Mouse (Mus musculus) kidney, postnatal 36 days (tissue): ENCODE measurements around the gene Glis2.

ENCODE experiments used
- DNase-seq, 2 experiments: peaks; one replicate each; pipeline ENCODE4 v3.0.0; 2021 to 2022; ENCODE audit warnings: mixed read lengths in 2 of 2

Gene Glis2

GRCm38 (mm10) chr16:4604293-4604837 is 9.9 kb downstream of the Glis2 start:
- peak; percentile 70 to 76 for DNase-seq

GRCm38 (mm10) chr16:4605514-4606131 is 11.1 kb downstream of the Glis2 start:
- DNase-seq: peak in 1 of 2 experiments; percentile 65

GRCm38 (mm10) chr16:4606431-4607084 is 12.0 kb downstream of the Glis2 start:
- peak; percentile 79 to 83 for DNase-seq

- peak; percentile 87 to 93 for DNase-seq
Observed at GRCm38 (mm10) chr16:4607818-4608531, 13.5 kb downstream of the Glis2 start.

- DNase-seq: peak in 1 of 2 experiments; percentile 54
Observed at GRCm38 (mm10) chr16:4608532-4609059, 14.1 kb downstream of the Glis2 start.

GRCm38 (mm10) chr16:4611193-4611592 is 16.7 kb downstream of the Glis2 start:
- no peak for DNase-seq

GRCm38 (mm10) chr16:4611676-4612075 is 17.2 kb downstream of the Glis2 start:
- DNase-seq: peak in 1 of 2 experiments; percentile 53

GRCm38 (mm10) chr16:4613736-4614135 is 19.2 kb downstream of the Glis2 start:
- peak in 1 of 2 experiments; percentile 34 for DNase-seq

GRCm38 (mm10) chr16:4614639-4615038 is 20.1 kb downstream of the Glis2 start:
- DNase-seq: peak; percentile 81 to 92

- no peak for DNase-seq
Observed at GRCm38 (mm10) chr16:4615297-4615696, 20.8 kb downstream of the Glis2 start.

GRCm38 (mm10) chr16:4616829-4617228 is 22.3 kb downstream of the Glis2 start:
- DNase-seq: no peak

- no peak for DNase-seq
Observed at GRCm38 (mm10) chr16:4624074-4624473, 29.6 kb downstream of the Glis2 start.

- DNase-seq: peak; percentile 94 to 97
Observed at GRCm38 (mm10) chr16:4624481-4625110, 30.1 kb downstream of the Glis2 start, which contains the start of gene Pam16. TSS of gene Pam16 (minus strand) at chr16:4624988.

- DNase-seq: no peak
Observed at GRCm38 (mm10) chr16:4627105-4627504, 32.6 kb downstream of the Glis2 start.

GRCm38 (mm10) chr16:4628898-4629419 is 34.4 kb downstream of the Glis2 start:
- DNase-seq: peak in 1 of 2 experiments; percentile 56

- peak; percentile 86 to 94 for DNase-seq
Observed at GRCm38 (mm10) chr16:4629950-4630349, 35.4 kb downstream of the Glis2 start.

GRCm38 (mm10) chr16:4632050-4632449 is 37.5 kb downstream of the Glis2 start:
- peak in 1 of 2 experiments; percentile 89 for DNase-seq

GRCm38 (mm10) chr16:4633661-4634060 is 39.1 kb downstream of the Glis2 start:
- no peak for DNase-seq

GRCm38 (mm10) chr16:4634681-4635080 is 40.2 kb downstream of the Glis2 start:
- DNase-seq: no peak

- peak in 1 of 2 experiments; percentile 55 for DNase-seq
Observed at GRCm38 (mm10) chr16:4635760-4636159, 41.2 kb downstream of the Glis2 start.

- no peak for DNase-seq
Observed at GRCm38 (mm10) chr16:4638891-4639390, 44.4 kb downstream of the Glis2 start.

GRCm38 (mm10) chr16:4639831-4640237 is 45.3 kb downstream of the Glis2 start, which contains the start of the genes Vasn and Dnaja3:
TSS of gene Vasn (plus strand) at chr16:4639941.
TSS of gene Dnaja3 (plus strand) at chr16:4639989.
- peak; percentile 95 to 97 for DNase-seq
